Mouse (Mus musculus) CH12.LX (cell line): ENCODE data around the gene Vrk3. TPM values are rescaled to one million over a fixed set of nuclear protein-coding genes. Genes with fewer than 3 reads are reported as not detected.
A peak's percentile ranks its signal among the peaks of the same experiment; 100 is the strongest.

Experiments used
- DNase-seq: peaks from one replicate; pipeline ENCODE4 v3.0.0-alpha.2; 2013; ENCODE audit errors: extremely low read depth
- H3K27ac ChIP-seq: 2 replicates; pipeline ENCODE4 v1.5.1; 2012; ENCODE audit warnings: low read depth, mild to moderate bottlenecking, control low read depth, moderate library complexity; ENCODE audit not compliant: insufficient read depth
- H3K27me3 ChIP-seq: replicated peaks from 2 replicates; pipeline ENCODE3; 2012; ENCODE audit warnings: inconsistent platforms
- H3K36me3 ChIP-seq, 2 experiments: replicated peaks in 1 of 2; 2 replicates each; pipeline versions ENCODE3 to v1.6.1; 2012; ENCODE audit warnings: inconsistent platforms in 1 of 2, low read length in 1 of 2, mild to moderate bottlenecking in 1 of 2, mixed read lengths in 1 of 2, moderate library complexity in 1 of 2; ENCODE audit not compliant: control insufficient read depth in 1 of 2, insufficient read depth in 1 of 2
- H3K4me1 ChIP-seq, 2 experiments: 2 replicates each; pipeline ENCODE4 v1.6.1; 2012; ENCODE audit warnings: inconsistent platforms in 1 of 2, moderate library complexity in 1 of 2; ENCODE audit not compliant: insufficient read depth in 2 of 2, control insufficient read depth in 1 of 2
- H3K4me2 ChIP-seq: 2 replicates; pipeline ENCODE4 v1.6.1; 2012; ENCODE audit warnings: low read depth, mild to moderate bottlenecking, control low read depth; ENCODE audit not compliant: poor library complexity, insufficient read depth, severe bottlenecking
- H3K4me3 ChIP-seq, 3 experiments: fragments of 150-350 bp in 1 of 3; sonication (generic) in 1 of 3; replicated peaks in 1 of 3; 2 replicates each; pipeline versions ENCODE3 to v1.5.1; 2011 to 2012; ENCODE audit warnings: low read depth in 2 of 3, low read length in 2 of 3, mild to moderate bottlenecking in 2 of 3, moderate library complexity in 2 of 3, control low read depth in 1 of 3, improper control_type of control experiment in 1 of 3, inconsistent platforms in 1 of 3, mixed read lengths in 1 of 3; ENCODE audit not compliant: poor library complexity in 1 of 3
- H3K79me2 ChIP-seq: replicated peaks from 2 replicates; pipeline ENCODE4 v1.6.1; 2012; ENCODE audit warnings: mild to moderate bottlenecking, moderate library complexity; ENCODE audit not compliant: control insufficient read depth, poor library complexity, insufficient read depth, severe bottlenecking; ENCODE audit errors: extremely low read depth
- H3K9ac ChIP-seq: 2 replicates; pipeline ENCODE4 v1.6.1; 2012; ENCODE audit warnings: low read depth, mild to moderate bottlenecking, control low read depth, moderate library complexity; ENCODE audit not compliant: insufficient read depth
- H3K9me3 ChIP-seq: replicated peaks from 2 replicates; pipeline ENCODE3; 2012; ENCODE audit warnings: low read length, inconsistent platforms, mixed read lengths
- BHLHE40 ChIP-seq: IDR thresholded peaks from 2 replicates; pipeline ENCODE4 v1.6.1; 2011; ENCODE audit warnings: mild to moderate bottlenecking, low read depth, low read length, improper control_type of control experiment
- CHD1 ChIP-seq: IDR thresholded peaks from 2 replicates; pipeline ENCODE4 v1.6.1; 2012; ENCODE audit warnings: low read depth, low read length, improper control_type of control experiment, inconsistent platforms
- CTCF ChIP-seq, 2 experiments: IDR thresholded peaks in 1 of 2; conservative IDR thresholded peaks in 1 of 2; 2 replicates each; pipeline ENCODE4 v1.5.1; 2011 to 2012; ENCODE audit warnings: low read depth in 2 of 2, low read length in 2 of 2, improper control_type of control experiment in 1 of 2, inconsistent platforms in 1 of 2, mild to moderate bottlenecking in 1 of 2, moderate library complexity in 1 of 2
- ELF1 ChIP-seq: IDR thresholded peaks from 2 replicates; pipeline ENCODE4 v1.6.1; 2014; ENCODE audit warnings: low read depth, mild to moderate bottlenecking, inconsistent platforms, low read length, improper control_type of control experiment
- HCFC1 ChIP-seq: IDR thresholded peaks from 2 replicates; pipeline ENCODE4 v1.6.1; 2012; ENCODE audit warnings: low read depth, mild to moderate bottlenecking, inconsistent platforms, low read length, improper control_type of control experiment
- IRF4 ChIP-seq: IDR thresholded peaks from 2 replicates; pipeline ENCODE4 v1.6.1; 2014; ENCODE audit warnings: low read depth, mild to moderate bottlenecking, inconsistent platforms, low read length, improper control_type of control experiment
- JUN ChIP-seq: IDR thresholded peaks from 2 replicates; pipeline ENCODE4 v1.6.1; 2011; ENCODE audit warnings: low read depth, mild to moderate bottlenecking, low read length, improper control_type of control experiment, moderate library complexity; ENCODE audit not compliant: insufficient read depth
- JUND ChIP-seq: conservative IDR thresholded peaks from 2 replicates; pipeline ENCODE4 v1.6.1; 2011; ENCODE audit warnings: low read depth, low read length, improper control_type of control experiment
- MAX ChIP-seq: IDR thresholded peaks from 2 replicates; pipeline ENCODE4 v1.6.1; 2011; ENCODE audit warnings: low read length, improper control_type of control experiment
- MAZ ChIP-seq: IDR thresholded peaks from 2 replicates; pipeline ENCODE4 v1.6.1; 2012; ENCODE audit warnings: low read depth, mild to moderate bottlenecking, inconsistent platforms, low read length, improper control_type of control experiment, moderate library complexity
- MXI1 ChIP-seq: IDR thresholded peaks from 2 replicates; pipeline ENCODE4 v1.6.1; 2011; ENCODE audit warnings: mild to moderate bottlenecking, low read depth, low read length, improper control_type of control experiment
- MYC ChIP-seq: IDR thresholded peaks from 2 replicates; pipeline ENCODE4 v1.6.1; 2011; ENCODE audit warnings: low read depth, mild to moderate bottlenecking, improper control_type of control experiment, low read length
- POLR2A ChIP-seq: IDR thresholded peaks from 2 replicates; pipeline ENCODE4 v1.6.1; 2011; ENCODE audit warnings: low read depth, mild to moderate bottlenecking, improper control_type of control experiment, low read length
- POLR2AphosphoS2 ChIP-seq: IDR thresholded peaks from 2 replicates; pipeline ENCODE4 v1.6.1; 2011; ENCODE audit warnings: low read depth, low read length, improper control_type of control experiment
- RAD21 ChIP-seq: IDR thresholded peaks from 2 replicates; pipeline ENCODE4 v1.6.1; 2011; ENCODE audit warnings: low read depth, mild to moderate bottlenecking, low read length, improper control_type of control experiment, moderate library complexity
- RCOR1 ChIP-seq: conservative IDR thresholded peaks from 2 replicates; pipeline ENCODE4 v1.6.1; 2012; ENCODE audit warnings: low read depth, mild to moderate bottlenecking, inconsistent platforms, low read length, improper control_type of control experiment
- SMC3 ChIP-seq: IDR thresholded peaks from 2 replicates; pipeline ENCODE4 v1.6.1; 2011; ENCODE audit warnings: low read depth, low read length, improper control_type of control experiment
- UBTF ChIP-seq: IDR thresholded peaks from 2 replicates; pipeline ENCODE4 v1.6.1; 2012; ENCODE audit warnings: low read depth, mild to moderate bottlenecking, inconsistent platforms, low read length, improper control_type of control experiment, moderate library complexity
- USF1 ChIP-seq: IDR thresholded peaks from 2 replicates; pipeline ENCODE4 v1.6.1; 2014; ENCODE audit warnings: low read depth, mild to moderate bottlenecking, inconsistent platforms, low read length, improper control_type of control experiment
- ZMIZ1 ChIP-seq: IDR thresholded peaks from 2 replicates; pipeline ENCODE4 v1.6.1; 2012; ENCODE audit warnings: low read depth, mild to moderate bottlenecking, inconsistent platforms, low read length, improper control_type of control experiment
- dilution Hi-C: fragments of 300-500 bp; cut with MboI; formaldehyde crosslinking; loops from 2 replicates; pipeline ENCODE4 v1.14.3; 2020; ENCODE audit warnings: low sequenced_read_pairs; ENCODE audit not compliant: extremely low pct_unique_long_range_greater_than_20kb, extremely low pct_ligation_motif_present
- in situ Hi-C: fragments of 300-500 bp; cut with MboI; formaldehyde crosslinking; loops from 3 replicates; pipeline ENCODE4 v1.14.3; 2019; ENCODE audit warnings: low sequenced_read_pairs, low pct_ligation_motif_present, low pct_unique_long_range_greater_than_20kb, mixed read lengths
- polyA plus RNA-seq: library from polyadenylated mRNA; unstranded; fragments of >175 nt; gene quantifications from 2 replicates; pipeline ENCODE4 v1.2.1, GENCODE M21; 2012; ENCODE audit warnings: low read depth; ENCODE audit not compliant: insufficient read length
- total RNA-seq, 2 experiments: library from RNA; depleted of rRNA; stranded (reverse); fragments of 300-350 nt in 1 of 2; fragments of >200 nt in 1 of 2; gene quantifications; 2 replicates each; pipeline ENCODE4 v1.2.3; 2012 to 2014

The Vrk3 gene
- total and polyA plus RNA-seq, 3 experiments = 30.0 to 50.4 (median 34.2) TPM

- H3K27ac ChIP-seq = no peak overlapping the region
Observed at GRCm38 (mm10) chr7:44821666-44822448, 73.6 kb downstream of the Vrk3 start.

GRCm38 (mm10) chr7:44823409-44823808, 75.2 kb downstream of the Vrk3 start:
- Histone ChIP-seq H3K36me3 (peaks cover 20 to 78% of the 10 kb centered on the region in 2 experiments), H3K79me2 (peaks cover 97% of the 10 kb centered on the region), H3K9me3 (no peaks in the 10 kb centered on the region), H3K27ac (peak overlapping the region; percentile 29; the same call in 1 of the 2 replicates), H3K4me2 (0 out of 2 replicates have a peak overlapping the region, but pooled peaks have one; percentile 2), H3K4me1 (peaks cover 26 to 83% of the 10 kb centered on the region in 2 experiments), H3K27me3 (no peaks in the 10 kb centered on the region), H3K4me3 (no peak overlapping the region), H3K9ac (no peak overlapping the region; the same call in 1 of the 2 replicates)
- no peak for TF ChIP-seq CHD1
- TF ChIP-seq ZMIZ1 = 0 out of 2 replicates have a peak, but pooled peaks have one; percentile 31
- DNase-seq = no peak
- dilution Hi-C loops = no loop called here
- in situ Hi-C loops = no loop called here

More at GRCm38 (mm10) chr7:44821666-44822448, 73.6 kb downstream of the Vrk3 start:
- no peak for DNase-seq
- H3K4me3 ChIP-seq = no peak overlapping the region
- peak overlapping the region; percentile 12; the same call in 1 of the 2 replicates for H3K4me2 ChIP-seq
- H3K27me3 ChIP-seq = no peaks in the 10 kb centered on the region
- in situ Hi-C loops = no loop called here
- peaks cover 97% of the 10 kb centered on the region for H3K79me2 ChIP-seq
- peaks cover 6 to 65% of the 10 kb centered on the region in 2 experiments for H3K36me3 ChIP-seq
- peaks cover 26 to 67% of the 10 kb centered on the region in 2 experiments for H3K4me1 ChIP-seq
- no peaks in the 10 kb centered on the region for H3K9me3 ChIP-seq
- no peak overlapping the region for H3K9ac ChIP-seq
- dilution Hi-C loops = no loop called here
- TF ChIP-seq POLR2A (no peak), CTCF (conservative IDR thresholded peaks at IDR 0.05 in 1 of 2, IDR thresholded peaks at IDR 0.05 in 1 of 2; ENCODE audit: low read depth in 2 of 2, low read length in 2 of 2) (peak in 1 of 2 experiments; percentile 44; a peak in 2 of 4 replicates), IRF4 (no peak), MAX (no peak), POLR2AphosphoS2 (no peak), CHD1 (no peak), HCFC1 (no peak), JUND (no peak)

DNA sequence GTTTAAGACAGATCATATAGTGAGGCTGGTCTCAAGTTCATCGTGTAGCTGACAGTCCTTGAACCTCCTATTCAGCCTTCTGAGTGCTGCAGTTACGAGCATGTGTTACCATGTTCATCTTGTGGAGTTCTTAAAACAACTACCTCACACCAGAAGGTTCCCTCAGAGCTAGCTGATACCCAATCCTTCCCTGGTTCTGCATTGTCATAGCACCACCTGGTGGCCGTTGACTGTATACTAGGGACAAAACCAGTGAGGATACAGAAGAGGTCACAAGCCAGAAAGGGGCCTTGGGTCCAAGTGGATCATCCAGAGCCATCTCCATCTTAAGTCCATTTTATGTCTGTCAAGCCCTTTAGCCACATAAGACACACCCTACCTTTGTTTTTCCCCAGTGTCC, 76.7 kb downstream of the Vrk3 start:
- Histone ChIP-seq H3K27ac (peak overlapping the region; percentile 30; the same call in 1 of the 2 replicates), H3K4me3 (no peak overlapping the region), H3K9me3 (no peaks in the 10 kb centered on the region), H3K27me3 (no peaks in the 10 kb centered on the region), H3K36me3 (peaks cover 34 to 85% of the 10 kb centered on the region in 2 experiments), H3K4me1 (peaks cover 37 to 93% of the 10 kb centered on the region in 2 experiments), H3K79me2 (peaks cover 97% of the 10 kb centered on the region), H3K9ac (no peak overlapping the region), H3K4me2 (no peak overlapping the region; the same call in 1 of the 2 replicates)
- dilution Hi-C loops (no loop called here), in situ Hi-C loops (no loop called here)
- TF ChIP-seq MXI1 = peak; percentile 49; the same call in 1 of the 2 replicates
- no peak for TF ChIP-seq CHD1
- TF ChIP-seq MAZ = no peak
- no peak for TF ChIP-seq RCOR1
- TF ChIP-seq MAX = no peak
- TF ChIP-seq UBTF = no peak
- TF ChIP-seq ELF1 = no peak
- no peak for TF ChIP-seq USF1
- peak; percentile 74 to 89 for TF ChIP-seq CTCF (conservative IDR thresholded peaks at IDR 0.05 in 1 of 2, IDR thresholded peaks at IDR 0.05 in 1 of 2; ENCODE audit: low read depth in 2 of 2, low read length in 2 of 2)
- TF ChIP-seq POLR2AphosphoS2 = no peak
- no peak for TF ChIP-seq BHLHE40
- TF ChIP-seq JUN = no peak
- 0 out of 2 replicates have a peak, but pooled peaks have one; percentile 20 for TF ChIP-seq MYC
- peak; percentile 62 for TF ChIP-seq RAD21
- peak; percentile 34; the same call in 1 of the 2 replicates for TF ChIP-seq POLR2A
- peak; percentile 58 for TF ChIP-seq SMC3
- DNase-seq = peak; percentile 81
